Mouse (Mus musculus) layer of hippocampus, adult 8-10 months (tissue): ENCODE measurements around the gene Batf2. TPM values are rescaled to one million over a fixed set of nuclear protein-coding genes. Genes with fewer than 3 reads are reported as not detected.
"Not testable (repeated sequence)": the region's sequence is repeated elsewhere in the genome, so short reads cannot be mapped to it uniquely, and the experiment has no call there.

Experiments used
- DNase-seq, 2 experiments: peaks; one replicate each; pipeline ENCODE4 v3.0.0; 2022; ENCODE audit warnings: low spot score in 2 of 2
- total RNA-seq, 4 experiments: library from RNA; stranded (reverse); gene quantifications; 2 replicates each; pipeline ENCODE4 v1.2.4; 2022

Batf2 gene
- total RNA-seq, 4 experiments from 2014 or later: 0.83 to 1.3 (median 0.96) TPM; not detected in 1

GRCm38 (mm10) chr19:6132171-6132827 is 8.5 kb upstream of the Batf2 start:
- no peak for DNase-seq

GRCm38 (mm10) chr19:6133197-6133596 is 7.6 kb upstream of the Batf2 start:
- not testable (repeated sequence) for DNase-seq

GRCm38 (mm10) chr19:6136397-6136796 is 4.4 kb upstream of the Batf2 start:
- DNase-seq: no peak

GRCm38 (mm10) chr19:6139701-6140100 is 1.1 kb upstream of the Batf2 start:
- DNase-seq: no peak

GRCm38 (mm10) chr19:6140374-6140677 is 457 bp upstream of the Batf2 start:
- no peak for DNase-seq

- DNase-seq: peak; percentile 76 to 87
Observed at GRCm38 (mm10) chr19:6141394-6141749, 589 bp downstream of the Batf2 start, which contains the start of gene Arl2. Gene Arl2 (minus strand): TSS chr19:6141548.

- no peak for DNase-seq
Observed at GRCm38 (mm10) chr19:6144842-6145241, 4.1 kb downstream of the Batf2 start.

- no peak for DNase-seq
Observed at GRCm38 (mm10) chr19:6155174-6155573, 14.4 kb downstream of the Batf2 start.

GRCm38 (mm10) chr19:6156372-6156771 is 15.6 kb downstream of the Batf2 start:
- DNase-seq: no peak

GRCm38 (mm10) chr19:6157220-6157619 is 16.4 kb downstream of the Batf2 start:
- DNase-seq: no peak

- DNase-seq: no peak
Observed at GRCm38 (mm10) chr19:6163872-6164547, 23.2 kb downstream of the Batf2 start.

GRCm38 (mm10) chr19:6166750-6167149 is 26.0 kb downstream of the Batf2 start:
- no peak for DNase-seq

- no peak for DNase-seq
Observed at GRCm38 (mm10) chr19:6171215-6171614, 30.4 kb downstream of the Batf2 start.

- DNase-seq: no peak
Observed at GRCm38 (mm10) chr19:6174771-6175170, 34.0 kb downstream of the Batf2 start.

- no peak for DNase-seq
Observed at GRCm38 (mm10) chr19:6178775-6179174, 38.0 kb downstream of the Batf2 start.

- no peak for DNase-seq
Observed at GRCm38 (mm10) chr19:6181629-6182028, 40.8 kb downstream of the Batf2 start.

GRCm38 (mm10) chr19:6182534-6182933 is 41.8 kb downstream of the Batf2 start:
- no peak for DNase-seq

- no peak for DNase-seq
Observed at GRCm38 (mm10) chr19:6184131-6184530, 43.3 kb downstream of the Batf2 start, which contains the start of gene Majin. Gene Majin (plus strand): TSS chr19:6184388.

GRCm38 (mm10) chr19:6204265-6204664 is 63.5 kb downstream of the Batf2 start:
- DNase-seq: no peak

- DNase-seq: no peak
Observed at GRCm38 (mm10) chr19:6206716-6207115, 65.9 kb downstream of the Batf2 start.

GRCm38 (mm10) chr19:6216046-6216705 is 75.4 kb downstream of the Batf2 start:
- DNase-seq: no peak

GRCm38 (mm10) chr19:6218606-6219005 is 77.8 kb downstream of the Batf2 start:
- no peak for DNase-seq
